Mouse (Mus musculus): ENCODE data around the gene Myo7a. TPM values are rescaled to one million over a fixed set of nuclear protein-coding genes. Genes with fewer than 3 reads are reported as not detected.
A peak's percentile ranks its signal among the peaks of the same experiment; 100 is the strongest.

Gene Myo7a
- polyA plus RNA-seq (2014; fragmentation: Nextera tagmentation; extraction: Ambion mirVana) = 11.3 and 13.5 TPM in 2 replicates

- Histone ChIP-seq H3K27me3 (ENCODE audit: control insufficient read depth, insufficient read depth, low read length) (no peaks in the 10 kb centered on the region), H3K27ac (ENCODE audit: low read depth, low read length) (no peak within 1 kb of the TSS), H3K9ac (ENCODE audit: low read length) (no peak within 1 kb of the TSS), H3K36me3 (ENCODE audit: control insufficient read depth, insufficient read depth, low read length) (no peaks in the 10 kb centered on the region), H3K9me3 (ENCODE audit: control insufficient read depth, low read length) (no peaks in the 10 kb centered on the region), H3K4me3 (ENCODE audit: low read depth, low read length) (no peak within 1 kb of the TSS), H3K4me1 (ENCODE audit: control insufficient read depth, insufficient read depth, low read length) (no peaks in the 10 kb centered on the region), H3K4me2 (ENCODE audit: low read depth) (peak within 1 kb of the TSS; percentile 39)
- ATAC-seq (ENCODE audit: insufficient read depth, low FRiP score, low TSS enrichment) = no peak
- no peak for DNase-seq (ENCODE audit: low spot score)
- 29% methylated on average over 9 of the region's 9 CpGs for WGBS
Measured at GRCm38 (mm10) chr7:98119179-98119960, at the start of gene Myo7a. Gene Myo7a (minus strand): TSS chr7:98119524.

- Histone ChIP-seq H3K36me3 (ENCODE audit: control insufficient read depth, insufficient read depth, low read length) (no peaks in the 10 kb centered on the region; the same call in 1 of the 2 replicates), H3K27me3 (ENCODE audit: control insufficient read depth, insufficient read depth, low read length) (no peaks in the 10 kb centered on the region), H3K9ac (ENCODE audit: low read length) (0 out of 2 replicates have a peak overlapping the region, but pooled peaks have one; percentile 1), H3K4me2 (ENCODE audit: low read depth) (no peak overlapping the region), H3K4me1 (ENCODE audit: control insufficient read depth, insufficient read depth, low read length) (peaks cover 12% of the 10 kb centered on the region; the same call in 1 of the 2 replicates), H3K27ac (ENCODE audit: low read depth, low read length) (no peak overlapping the region), H3K4me3 (ENCODE audit: low read depth, low read length) (no peak overlapping the region), H3K9me3 (ENCODE audit: control insufficient read depth, low read length) (no peaks in the 10 kb centered on the region)
- peak; percentile 53; the same call in 1 of the 2 replicates for ATAC-seq (ENCODE audit: insufficient read depth, low FRiP score, low TSS enrichment)
- peak; percentile 19 for DNase-seq (ENCODE audit: low spot score)
- WGBS = 70% methylated on average over 10 of the region's 10 CpGs
Measured at GRCm38 (mm10) chr7:98164999-98165528, 45.7 kb upstream of the Myo7a start.

- 80% methylated on average over 9 of the region's 9 CpGs for WGBS
- DNase-seq (ENCODE audit: low spot score) (no peak), ATAC-seq (ENCODE audit: insufficient read depth, low FRiP score, low TSS enrichment) (0 out of 2 replicates have a peak, but pooled peaks have one; percentile 14)
- H3K27ac ChIP-seq (ENCODE audit: low read depth, low read length) = no peak overlapping the region
- no peak overlapping the region for H3K9ac ChIP-seq (ENCODE audit: low read length)
- no peak overlapping the region for H3K4me3 ChIP-seq (ENCODE audit: low read depth, low read length)
- no peaks in the 10 kb centered on the region for H3K9me3 ChIP-seq (ENCODE audit: control insufficient read depth, low read length)
- H3K4me1 ChIP-seq (ENCODE audit: control insufficient read depth, insufficient read depth, low read length) = peaks cover 12% of the 10 kb centered on the region; the same call in 1 of the 2 replicates
- no peaks in the 10 kb centered on the region for H3K27me3 ChIP-seq (ENCODE audit: control insufficient read depth, insufficient read depth, low read length)
- no peaks in the 10 kb centered on the region; the same call in 1 of the 2 replicates for H3K36me3 ChIP-seq (ENCODE audit: control insufficient read depth, insufficient read depth, low read length)
- H3K4me2 ChIP-seq (ENCODE audit: low read depth) = no peak overlapping the region
Measured at GRCm38 (mm10) chr7:98164382-98164998, 45.2 kb upstream of the Myo7a start.

- ATAC-seq (ENCODE audit: insufficient read depth, low FRiP score, low TSS enrichment) (no peak), DNase-seq (ENCODE audit: low spot score) (no peak)
- Histone ChIP-seq H3K36me3 (ENCODE audit: control insufficient read depth, insufficient read depth, low read length) (no peaks in the 10 kb centered on the region; the same call in 1 of the 2 replicates), H3K4me3 (ENCODE audit: low read depth, low read length) (no peak overlapping the region), H3K27ac (ENCODE audit: low read depth, low read length) (no peak overlapping the region), H3K9me3 (ENCODE audit: control insufficient read depth, low read length) (no peaks in the 10 kb centered on the region), H3K27me3 (ENCODE audit: control insufficient read depth, insufficient read depth, low read length) (no peaks in the 10 kb centered on the region), H3K4me1 (ENCODE audit: control insufficient read depth, insufficient read depth, low read length) (peaks cover 12% of the 10 kb centered on the region; the same call in 1 of the 2 replicates), H3K4me2 (ENCODE audit: low read depth) (no peak overlapping the region), H3K9ac (ENCODE audit: low read length) (no peak overlapping the region)
- 73% methylated on average over 3 of the region's 3 CpGs for WGBS
Measured at GRCm38 (mm10) chr7:98163700-98164099, 44.4 kb upstream of the Myo7a start.

GRCm38 (mm10) chr7:98162239-98162638, 42.9 kb upstream of the Myo7a start:
- no peak overlapping the region for H3K4me3 ChIP-seq (ENCODE audit: low read depth, low read length)
- no peaks in the 10 kb centered on the region for H3K27me3 ChIP-seq (ENCODE audit: control insufficient read depth, insufficient read depth, low read length)
- no peak for ATAC-seq (ENCODE audit: insufficient read depth, low FRiP score, low TSS enrichment)
- H3K4me2 ChIP-seq (ENCODE audit: low read depth) = no peak overlapping the region
- peaks cover 12% of the 10 kb centered on the region; the same call in 1 of the 2 replicates for H3K4me1 ChIP-seq (ENCODE audit: control insufficient read depth, insufficient read depth, low read length)
- H3K9ac ChIP-seq (ENCODE audit: low read length) = no peak overlapping the region
- WGBS = 77% methylated on average over 6 of the region's 6 CpGs
- no peak overlapping the region for H3K27ac ChIP-seq (ENCODE audit: low read depth, low read length)
- H3K36me3 ChIP-seq (ENCODE audit: control insufficient read depth, insufficient read depth, low read length) = no peaks in the 10 kb centered on the region; the same call in 1 of the 2 replicates
- no peaks in the 10 kb centered on the region for H3K9me3 ChIP-seq (ENCODE audit: control insufficient read depth, low read length)
- no peak for DNase-seq (ENCODE audit: low spot score)

GRCm38 (mm10) chr7:98160041-98160740, 40.9 kb upstream of the Myo7a start:
- 54% methylated on average over 8 of the region's 8 CpGs for WGBS
- H3K4me1 ChIP-seq (ENCODE audit: control insufficient read depth, insufficient read depth, low read length) = peaks cover 10% of the 10 kb centered on the region; the same call in 1 of the 2 replicates
- ATAC-seq (ENCODE audit: insufficient read depth, low FRiP score, low TSS enrichment) = no peak

GRCm38 (mm10) chr7:98158481-98158880, 39.2 kb upstream of the Myo7a start:
- no peak for DNase-seq (ENCODE audit: low spot score)
- Histone ChIP-seq H3K36me3 (ENCODE audit: control insufficient read depth, insufficient read depth, low read length) (no peaks in the 10 kb centered on the region; the same call in 1 of the 2 replicates), H3K4me3 (ENCODE audit: low read depth, low read length) (no peak overlapping the region), H3K9me3 (ENCODE audit: control insufficient read depth, low read length) (no peaks in the 10 kb centered on the region), H3K27ac (ENCODE audit: low read depth, low read length) (no peak overlapping the region), H3K4me2 (ENCODE audit: low read depth) (no peak overlapping the region), H3K4me1 (ENCODE audit: control insufficient read depth, insufficient read depth, low read length) (peaks cover 4% of the 10 kb centered on the region; the same call in 1 of the 2 replicates), H3K27me3 (ENCODE audit: control insufficient read depth, insufficient read depth, low read length) (no peaks in the 10 kb centered on the region), H3K9ac (ENCODE audit: low read length) (no peak overlapping the region)
- no peak for ATAC-seq (ENCODE audit: insufficient read depth, low FRiP score, low TSS enrichment)
- WGBS = 51% methylated on average over 8 of the region's 8 CpGs

More at GRCm38 (mm10) chr7:98160041-98160740, 40.9 kb upstream of the Myo7a start:
- DNase-seq (ENCODE audit: low spot score) = peak; percentile 9
- no peaks in the 10 kb centered on the region; the same call in 1 of the 2 replicates for H3K36me3 ChIP-seq (ENCODE audit: control insufficient read depth, insufficient read depth, low read length)
- no peak overlapping the region for H3K4me2 ChIP-seq (ENCODE audit: low read depth)
- no peak overlapping the region for H3K4me3 ChIP-seq (ENCODE audit: low read depth, low read length)
- no peak overlapping the region for H3K27ac ChIP-seq (ENCODE audit: low read depth, low read length)
- H3K27me3 ChIP-seq (ENCODE audit: control insufficient read depth, insufficient read depth, low read length) = no peaks in the 10 kb centered on the region
- no peaks in the 10 kb centered on the region for H3K9me3 ChIP-seq (ENCODE audit: control insufficient read depth, low read length)
- no peak overlapping the region for H3K9ac ChIP-seq (ENCODE audit: low read length)

- Histone ChIP-seq H3K4me3 (ENCODE audit: low read depth, low read length) (no peak overlapping the region), H3K36me3 (ENCODE audit: control insufficient read depth, insufficient read depth, low read length) (no peaks in the 10 kb centered on the region; the same call in 1 of the 2 replicates), H3K27me3 (ENCODE audit: control insufficient read depth, insufficient read depth, low read length) (no peaks in the 10 kb centered on the region), H3K9ac (ENCODE audit: low read length) (no peak overlapping the region), H3K27ac (ENCODE audit: low read depth, low read length) (no peak overlapping the region), H3K9me3 (ENCODE audit: control insufficient read depth, low read length) (no peaks in the 10 kb centered on the region), H3K4me2 (ENCODE audit: low read depth) (no peak overlapping the region), H3K4me1 (ENCODE audit: control insufficient read depth, insufficient read depth, low read length) (peaks cover 4% of the 10 kb centered on the region; the same call in 1 of the 2 replicates)
- no peak for DNase-seq (ENCODE audit: low spot score)
- no peak for ATAC-seq (ENCODE audit: insufficient read depth, low FRiP score, low TSS enrichment)
- WGBS = 70% methylated on average over 5 of the region's 5 CpGs
Measured at GRCm38 (mm10) chr7:98157636-98158332, 38.5 kb upstream of the Myo7a start.
